In genomic region chr3:32508666-32509324, GRCm38 (mm10) we compare ENCODE assay signal across 8 mouse cellular contexts. TPM values are rescaled to one million over a fixed set of nuclear protein-coding genes. Genes with fewer than 3 reads are reported as not detected.
DNase-seq lines count a peak whose midpoint lies in the region; ATAC-seq lines count a peak whose summit lies in the region.

No protein-coding gene starts in this region.

- ATAC-seq in embryonic facial prominence, embryonic 12.5 days (ENCODE audit: insufficient number of reproducible peaks, insufficient read depth, low FRiP score, low TSS enrichment): no peak
- ATAC-seq in midbrain, embryonic 12.5 days (ENCODE audit: low FRiP score, low read depth): peak; percentile 36; the same call in 1 of the 2 replicates

- H3K9ac ChIP-seq in embryonic facial prominence, embryonic 12.5 days: no peak overlapping the region
- no peak overlapping the region for H3K9ac ChIP-seq in midbrain, embryonic 12.5 days (replicated peaks)

- H3K9me3 ChIP-seq in embryonic facial prominence, embryonic 12.5 days: no peaks in the 10 kb centered on the region
- H3K9me3 ChIP-seq in limb, embryonic 10.5 days (replicated peaks): no peaks in the 10 kb centered on the region
- H3K9me3 ChIP-seq in midbrain, embryonic 12.5 days: no peaks in the 10 kb centered on the region

- H3K4me2 ChIP-seq in embryonic facial prominence, embryonic 12.5 days (replicated peaks): peak overlapping the region; percentile 65
- peak overlapping the region; percentile 74 for H3K4me2 ChIP-seq in midbrain, embryonic 12.5 days (replicated peaks)

- peak; percentile 84 for DNase-seq in 416B (ENCODE audit: low read depth)
- peak; percentile 80 for DNase-seq in adrenal gland, postnatal 10 days
- DNase-seq in heart, adult 18-20 months: peak; percentile 71 to 84
- DNase-seq in kidney, adult 18-20 months: peak; percentile 70
- DNase-seq in limb, embryonic 10.5 days (ENCODE audit: low spot score): peak; percentile 73
- peak; percentile 61 for DNase-seq in spleen, adult 12 weeks (ENCODE audit: low spot score)

- WGBS in embryonic facial prominence, embryonic 12.5 days: 2% methylated on average over 17 of the region's 17 CpGs
- WGBS in limb, embryonic 10.5 days: 3% methylated on average over 17 of the region's 17 CpGs
- WGBS in midbrain, embryonic 12.5 days: 2% methylated on average over 17 of the region's 17 CpGs

- H3K36me3 ChIP-seq in embryonic facial prominence, embryonic 12.5 days: no peaks in the 10 kb centered on the region
- H3K36me3 ChIP-seq in limb, embryonic 10.5 days: peaks cover 5% of the 10 kb centered on the region; the same call in 1 of the 2 replicates
- H3K36me3 ChIP-seq in midbrain, embryonic 12.5 days: no peaks in the 10 kb centered on the region

- H3K27ac ChIP-seq in embryonic facial prominence, embryonic 12.5 days: no peak overlapping the region
- H3K27ac ChIP-seq in limb, embryonic 10.5 days: no peak overlapping the region
- H3K27ac ChIP-seq in midbrain, embryonic 12.5 days (replicated peaks): no peak overlapping the region

- no peaks in the 10 kb centered on the region for H3K27me3 ChIP-seq in embryonic facial prominence, embryonic 12.5 days
- H3K27me3 ChIP-seq in limb, embryonic 10.5 days (ENCODE audit: low read depth, poor library complexity, severe bottlenecking): no peaks in the 10 kb centered on the region
- H3K27me3 ChIP-seq in midbrain, embryonic 12.5 days: no peaks in the 10 kb centered on the region

- peak overlapping the region; percentile 16; the same call in 1 of the 2 replicates for H3K4me3 ChIP-seq in embryonic facial prominence, embryonic 12.5 days
- peak overlapping the region; percentile 23; the same call in 1 of the 2 replicates for H3K4me3 ChIP-seq in limb, embryonic 10.5 days
- peak overlapping the region; percentile 24 for H3K4me3 ChIP-seq in midbrain, embryonic 12.5 days

- H3K4me1 ChIP-seq in embryonic facial prominence, embryonic 12.5 days: peaks cover 12% of the 10 kb centered on the region
- peaks cover 22% of the 10 kb centered on the region for H3K4me1 ChIP-seq in limb, embryonic 10.5 days
- H3K4me1 ChIP-seq in midbrain, embryonic 12.5 days: peaks cover 26% of the 10 kb centered on the region

RNA-seq across cellular contexts. Expression of gene Zfp639, which starts 1.3 kb away (rescaled TPM):
- 10 to 100 TPM; 35.2 to 40.1 TPM for total RNA-seq in adrenal gland, postnatal 10 days (2021)
- 47.5 and 50.4 TPM in 2 replicates for polyA plus RNA-seq in embryonic facial prominence, embryonic 12.5 days (2016; fragmentation: Nextera tagmentation; extraction: Ambion mirVana)
- 10 to 100 TPM; 24.7 to 26.6 TPM for total RNA-seq in heart, adult 18-20 months (2021)
- 43.4 and 43.7 TPM in 2 replicates for polyA plus RNA-seq in limb, embryonic 10.5 days (2016; fragmentation: Nextera tagmentation; extraction: Ambion mirVana)
- 37.3 and 42.3 TPM in 2 replicates for polyA plus RNA-seq in midbrain, embryonic 12.5 days (2016; fragmentation: Nextera tagmentation; extraction: Ambion mirVana)

RNA-seq across cellular contexts. Expression of gene Kcnmb3, which starts 16.8 kb away (rescaled TPM):
- under 1 TPM; 0.39 to 0.61 TPM for total RNA-seq in adrenal gland, postnatal 10 days (2021)
- polyA plus RNA-seq in embryonic facial prominence, embryonic 12.5 days (2016; fragmentation: Nextera tagmentation; extraction: Ambion mirVana): 0.09 TPM in 1 of 2 replicates, not detected in the other
- not detected for total RNA-seq in heart, adult 18-20 months (2021)
- polyA plus RNA-seq in limb, embryonic 10.5 days (2016; fragmentation: Nextera tagmentation; extraction: Ambion mirVana): 0.09 and 0.14 TPM in 2 replicates
- polyA plus RNA-seq in midbrain, embryonic 12.5 days (2016; fragmentation: Nextera tagmentation; extraction: Ambion mirVana): 0.13 and 0.23 TPM in 2 replicates

RNA-seq across cellular contexts. Expression of gene Mfn1, which starts 20.5 kb away (rescaled TPM):
- 100 to 1,000 TPM in 1 of 2 experiments, 10 to 100 TPM in 1; 90.5 to 101 TPM for total RNA-seq in adrenal gland, postnatal 10 days (2021)
- polyA plus RNA-seq in embryonic facial prominence, embryonic 12.5 days (2016; fragmentation: Nextera tagmentation; extraction: Ambion mirVana): 40.7 and 44.5 TPM in 2 replicates
- 100 to 1,000 TPM; 413 to 428 TPM for total RNA-seq in heart, adult 18-20 months (2021)
- 25.8 and 34.6 TPM in 2 replicates for polyA plus RNA-seq in limb, embryonic 10.5 days (2016; fragmentation: Nextera tagmentation; extraction: Ambion mirVana)
- 41.4 and 51.0 TPM in 2 replicates for polyA plus RNA-seq in midbrain, embryonic 12.5 days (2016; fragmentation: Nextera tagmentation; extraction: Ambion mirVana)
